ENCODE assay signal across 15 mouse cellular contexts in the genomic region with DNA sequence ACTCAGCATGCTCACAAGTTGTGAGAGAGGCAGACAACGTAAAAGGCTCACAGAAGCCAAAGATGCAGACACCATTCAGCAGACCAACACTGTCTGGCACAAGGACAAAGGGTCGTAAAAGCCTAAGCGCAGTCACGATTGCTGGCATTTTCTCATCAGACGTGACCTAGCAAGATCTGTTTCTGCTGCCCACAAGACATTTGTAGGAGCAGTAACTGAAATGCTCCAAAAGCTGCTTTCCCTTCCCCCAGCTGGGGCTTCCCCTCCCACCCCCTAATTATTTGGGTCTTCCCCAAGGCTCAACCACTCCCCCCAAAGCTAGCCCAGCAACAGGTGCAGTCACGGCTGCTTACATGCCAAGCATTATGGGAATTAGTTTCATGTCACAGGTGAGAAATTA. TPM values are rescaled to one million over a fixed set of nuclear protein-coding genes. Genes with fewer than 3 reads are reported as not detected.
A peak's percentile ranks its signal among the peaks of the same experiment; 100 is the strongest.
DNase-seq lines count a peak whose midpoint lies in the region; ATAC-seq lines count a peak whose summit lies in the region.
"Had no signal": no experiment of that assay in that cellular context is flagged by ENCODE, and none has a peak within 500 bp of the region (broad histone marks: within the 10 kb centered on the region; RNA-seq: fewer than 3 reads in every experiment).

No protein-coding gene starts in this region.

- no peak overlapping the region for H3K27ac ChIP-seq in heart, embryonic 13.5 days (replicated peaks)
- H3K27ac ChIP-seq: hindbrain, embryonic 12.5 days; intestine, embryonic 15.5 days; liver, embryonic 15.5 days; stomach, embryonic 15.5 days had no signal

- 0 out of 2 replicates have a peak overlapping the region, but pooled peaks have one; percentile 20 for H3K4me2 ChIP-seq in heart, embryonic 13.5 days
- H3K4me2 ChIP-seq: hindbrain, embryonic 12.5 days; intestine, embryonic 15.5 days; liver, embryonic 15.5 days; stomach, embryonic 15.5 days had no signal

- no peak for ATAC-seq in heart, embryonic 13.5 days (ENCODE audit: extremely low read depth, insufficient number of reproducible peaks, low FRiP score, low TSS enrichment)
- peak; percentile 82 for ATAC-seq in megakaryocyte progenitor cell, adult 5-6 weeks (replicated peaks; ENCODE audit: poor library complexity)
- ATAC-seq: intestine, embryonic 15.5 days; lung, postnatal 0 days had no signal

- no peaks in the 10 kb centered on the region for H3K36me3 ChIP-seq in heart, embryonic 13.5 days
- H3K36me3 ChIP-seq: hindbrain, embryonic 12.5 days; intestine, embryonic 15.5 days; liver, embryonic 15.5 days; stomach, embryonic 15.5 days had no signal

- DNase-seq in heart, postnatal 14 days, result no peak
- peak; percentile 75 to 77 for DNase-seq in spleen, postnatal 36 days (ENCODE audit: low spot score in 2 of 2)
- DNase-seq in spleen, postnatal 14 days (ENCODE audit: low spot score in 2 of 2), result no peak
- DNase-seq in right cerebral cortex, adult 2 months (ENCODE audit: low spot score in 2 of 2), result no peak
- DNase-seq in lung, postnatal 36 days, result no peak
- DNase-seq: cerebellum, adult 9-11 months; gastrocnemius, postnatal 14 days; right cerebral cortex, postnatal 4 days had no signal

- WGBS in heart, embryonic 13.5 days, result 51% methylated on average over 6 of the region's 6 CpGs

- no peak overlapping the region for H3K9ac ChIP-seq in heart, embryonic 13.5 days
- H3K9ac ChIP-seq: hindbrain, embryonic 12.5 days; intestine, embryonic 15.5 days; liver, embryonic 15.5 days; stomach, embryonic 15.5 days had no signal

- H3K9me3 ChIP-seq in heart, embryonic 13.5 days, result peaks cover 11% of the 10 kb centered on the region; the same call in 1 of the 2 replicates
- H3K9me3 ChIP-seq: hindbrain, embryonic 12.5 days; intestine, embryonic 15.5 days; liver, embryonic 15.5 days; stomach, embryonic 15.5 days had no signal

- no peaks in the 10 kb centered on the region for H3K27me3 ChIP-seq in heart, embryonic 13.5 days (replicated peaks)
- H3K27me3 ChIP-seq: hindbrain, embryonic 12.5 days; intestine, embryonic 15.5 days; liver, embryonic 15.5 days; stomach, embryonic 15.5 days had no signal

- no peak overlapping the region for H3K4me3 ChIP-seq in heart, embryonic 13.5 days
- H3K4me3 ChIP-seq: hindbrain, embryonic 12.5 days; intestine, embryonic 15.5 days; liver, embryonic 15.5 days; stomach, embryonic 15.5 days had no signal

- no peaks in the 10 kb centered on the region for H3K4me1 ChIP-seq in heart, embryonic 13.5 days
- H3K4me1 ChIP-seq: hindbrain, embryonic 12.5 days; intestine, embryonic 15.5 days; liver, embryonic 15.5 days; stomach, embryonic 15.5 days had no signal

- intact Hi-C loops in heart, postnatal 14 days (cut with DNase I), result loop anchor here (5.0 kb wide), 1 partner anchor 43 kb away; no protein-coding TSS in a partner anchor

RNA-seq across cellular contexts. Expression of a gene that starts 12.1 kb away (rescaled TPM):
- 17.5 and 18.7 TPM in 2 replicates for polyA plus RNA-seq in heart, embryonic 13.5 days (2015; fragmentation: Nextera tagmentation; extraction: Ambion mirVana)
- 1 to 10 TPM; 6.4 to 7.2 TPM for total RNA-seq in heart, postnatal 14 days (2021)
- 34.0 and 51.8 TPM in 2 replicates for total RNA-seq in megakaryocyte progenitor cell, adult 5-6 weeks (2015)
- total RNA-seq in megakaryocyte progenitor cell, adult 5-6 weeks (2017), result 60.9 and 69.0 TPM in 2 replicates

Comparison
In these comparisons a context has a peak if more than half of its experiments do, and no peak if none do; other contexts are left out.
1. DNase-seq: peak in spleen, postnatal 36 days (2 of 2); none in heart, postnatal 14 days (0 of 2), spleen, postnatal 14 days (0 of 2), right cerebral cortex, adult 2 months (0 of 2) and lung, postnatal 36 days (single experiment).
2. RNA of a gene that starts 12.1 kb away (total RNA-seq): 34.0 to 69.0 TPM in megakaryocyte progenitor cell, adult 5-6 weeks; 6.4 to 7.2 TPM in heart, postnatal 14 days; every median in the first group is over 4 times any median in the second.